Mouse (Mus musculus) layer of hippocampus, postnatal 10 days (tissue): ENCODE data around the gene Mvb12a. TPM values are rescaled to one million over a fixed set of nuclear protein-coding genes. Genes with fewer than 3 reads are reported as not detected.
"Not testable (repeated sequence)": the region's sequence is repeated elsewhere in the genome, so short reads cannot be mapped to it uniquely, and the experiment has no call there.

Experiments used
- DNase-seq, 2 experiments: peaks; one replicate each; pipeline ENCODE4 v3.0.0; 2021; ENCODE audit warnings: low spot score in 2 of 2
- total RNA-seq, 2 experiments: library from RNA; stranded (reverse); gene quantifications; 2 replicates each; pipeline ENCODE4 v1.2.3; 2021

Mvb12a gene
- total RNA-seq, 2 experiments from 2014 or later: 36.9 to 40.7 TPM

GRCm38 (mm10) chr8:71526272-71526671 is 16.4 kb upstream of the Mvb12a start:
- no peak for DNase-seq

DNA sequence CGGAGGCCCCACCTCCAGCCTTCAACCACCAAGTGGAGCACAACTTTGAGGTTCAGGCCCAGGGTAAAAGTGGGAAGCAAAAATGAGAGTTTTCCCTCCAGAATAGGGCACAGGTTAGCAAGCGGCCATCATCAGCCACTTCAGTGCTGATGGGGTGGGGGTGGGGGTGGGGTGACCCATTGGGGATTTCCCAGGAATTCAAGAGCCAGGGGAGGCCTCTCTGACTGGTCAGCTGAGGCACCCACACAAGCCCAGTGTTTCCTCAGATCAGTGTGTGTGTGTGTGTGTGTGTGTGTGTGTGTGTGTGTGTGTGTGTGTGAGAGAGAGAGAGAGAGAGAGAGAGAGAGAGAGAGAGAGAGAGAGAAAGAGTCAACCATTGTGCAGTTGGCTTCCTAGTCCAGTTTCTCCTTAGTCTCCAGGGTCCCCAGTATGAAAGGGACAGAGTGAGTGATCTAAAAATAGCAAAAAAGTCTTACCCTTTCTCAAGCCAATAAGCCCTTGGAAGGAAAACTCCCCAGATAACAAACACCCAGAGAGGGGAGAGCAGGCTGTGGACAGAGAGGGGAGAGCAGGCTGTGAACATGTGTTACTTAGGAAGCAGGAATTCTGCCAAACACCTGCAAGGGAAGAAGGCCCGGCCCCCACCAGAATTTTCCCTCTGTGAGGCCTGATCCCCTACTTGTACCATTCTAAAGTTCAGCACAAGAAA is 15.4 kb upstream of the Mvb12a start:
- DNase-seq: no peak

DNA sequence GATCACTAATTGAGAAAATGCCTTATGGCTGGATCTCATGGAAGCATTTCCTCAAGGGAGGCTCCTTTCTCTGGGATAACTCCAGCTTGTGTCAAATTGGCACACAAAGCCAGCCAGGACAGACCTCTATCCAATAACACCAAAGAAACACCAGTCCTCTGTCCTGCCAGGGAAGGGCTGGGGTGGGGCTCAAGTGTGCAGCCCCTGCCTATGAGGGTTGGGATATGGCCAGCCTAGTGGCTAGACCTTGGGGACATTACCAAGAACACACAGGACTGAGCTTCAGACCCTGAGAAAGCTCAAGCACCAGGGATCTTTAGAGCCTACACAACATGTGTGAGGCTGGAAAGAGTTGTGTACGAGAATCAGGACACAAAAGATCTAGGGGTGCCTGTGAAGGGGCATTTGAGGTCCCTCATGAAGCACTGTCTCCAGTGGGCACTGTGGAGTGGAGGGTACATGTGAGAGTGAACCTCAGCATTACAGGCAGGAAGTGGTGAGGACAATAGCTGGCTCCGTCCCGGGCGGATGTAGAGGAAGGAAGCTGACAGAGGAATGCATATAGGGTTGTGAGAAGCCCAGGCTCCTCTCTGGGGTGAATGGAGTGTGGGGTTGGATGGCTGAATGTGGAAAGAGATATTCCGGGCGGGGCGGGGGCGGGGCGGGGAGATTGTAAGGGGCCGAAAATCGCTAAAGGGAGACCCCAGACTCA is 14.2 kb upstream of the Mvb12a start:
- DNase-seq: no peak

DNA sequence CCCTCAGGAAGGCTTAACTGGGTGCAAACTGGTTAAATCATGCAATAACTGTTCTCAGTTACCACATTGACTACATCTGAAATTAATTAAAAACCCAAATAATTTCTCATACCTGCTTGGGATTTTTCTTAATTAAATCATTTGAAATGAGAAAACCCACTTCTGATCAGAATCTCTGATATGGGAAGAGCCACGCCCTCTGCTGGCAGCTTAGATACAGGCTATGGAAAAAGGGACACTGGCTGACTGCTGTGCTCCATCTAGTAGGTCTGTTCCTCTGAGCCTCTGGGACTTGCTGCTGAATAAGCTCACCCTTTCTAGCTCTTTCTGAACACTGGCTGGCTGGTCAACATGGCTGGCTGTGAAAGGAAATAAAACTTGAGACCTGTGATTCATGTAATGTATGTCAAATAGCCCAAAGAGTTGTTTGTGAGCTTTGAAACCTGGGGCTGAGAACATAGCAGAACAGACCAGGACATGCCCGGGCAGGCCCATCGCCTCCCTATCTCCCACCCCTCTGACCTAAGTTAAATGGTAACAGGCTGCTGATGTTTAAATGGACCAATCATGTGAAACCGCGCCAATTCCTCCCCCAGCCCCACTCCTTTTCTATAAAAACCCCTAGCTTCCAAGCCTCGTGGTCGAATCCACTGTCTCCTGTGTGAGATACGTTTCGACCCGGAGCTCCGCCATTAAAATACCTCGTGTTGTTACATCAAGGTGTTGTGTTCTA is 11.8 kb upstream of the Mvb12a start:
- not testable (repeated sequence) for DNase-seq

DNA sequence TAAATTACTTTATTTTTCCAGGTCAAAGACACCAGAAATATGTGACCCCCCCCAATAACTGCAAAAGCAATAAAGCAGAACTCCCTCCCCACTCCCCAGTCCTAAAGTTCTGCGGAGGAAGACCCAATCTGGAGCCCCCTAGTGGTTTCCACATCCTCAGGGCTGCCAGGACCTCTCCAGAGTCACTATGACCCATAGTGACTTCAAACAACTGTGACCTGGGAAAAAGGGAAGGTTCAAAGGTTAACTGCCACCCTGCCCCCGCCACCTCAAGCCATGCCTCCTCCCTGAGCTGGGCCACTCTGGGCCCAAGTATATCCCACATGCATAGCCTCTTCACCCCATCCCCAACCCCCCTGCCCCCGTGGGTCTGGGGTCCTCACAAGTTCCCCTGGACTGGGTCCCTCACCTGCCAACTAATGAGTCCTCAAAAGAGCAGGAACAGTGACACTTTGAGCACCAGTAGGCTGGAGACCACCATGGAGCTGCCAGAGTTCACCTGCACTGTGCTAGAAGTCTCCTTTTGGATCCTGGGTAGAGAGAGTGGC is 8.4 kb upstream of the Mvb12a start:
- DNase-seq: no peak

DNA sequence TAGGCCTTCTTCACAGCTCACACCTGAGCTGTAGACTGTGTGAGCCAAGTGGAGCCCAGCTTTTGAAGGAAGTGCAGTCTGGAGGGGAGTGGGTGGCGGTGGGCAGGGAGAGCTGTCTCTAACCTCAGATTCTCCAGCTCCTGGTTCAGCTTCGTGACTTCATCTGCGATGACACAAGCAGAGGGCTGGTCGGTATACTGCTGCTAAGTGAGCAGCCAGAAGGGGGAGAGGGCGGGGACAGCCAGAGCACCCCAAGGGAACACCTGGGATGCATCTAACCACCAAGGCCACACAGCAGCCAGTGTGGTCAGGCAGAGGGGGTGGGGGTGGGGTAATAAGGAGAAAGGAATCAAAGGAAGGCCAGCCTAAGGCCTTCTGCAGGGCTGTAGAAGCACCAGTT is 7.1 kb upstream of the Mvb12a start:
- DNase-seq: no peak

- DNase-seq: peak; percentile 41 to 49
Observed at GRCm38 (mm10) chr8:71537028-71537867, 5.5 kb upstream of the Mvb12a start, which contains the start of gene Bst2. TSS of gene Bst2 (minus strand) at chr8:71537456.

DNA sequence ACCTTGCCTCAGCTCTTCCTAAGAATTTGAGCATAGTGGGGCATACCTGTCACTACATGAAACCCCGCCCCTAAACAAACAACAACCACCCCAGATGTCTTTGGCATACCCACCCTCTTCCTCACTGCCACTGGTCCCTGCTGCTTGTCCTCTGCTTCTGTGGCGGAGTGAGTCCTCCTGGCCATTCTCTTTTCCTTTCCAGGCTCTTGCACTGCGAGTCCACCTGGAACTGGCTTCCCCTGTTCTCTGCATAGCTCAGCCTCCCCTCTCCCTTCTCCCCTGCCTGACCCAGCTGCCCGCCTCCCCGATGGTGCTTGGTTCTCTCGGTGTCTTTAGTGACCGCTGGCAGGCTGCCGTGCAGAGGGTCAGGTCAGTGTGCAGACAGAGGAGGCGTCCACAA is 1.0 kb downstream of the Mvb12a start:
- DNase-seq: no peak

- no peak for DNase-seq
Observed at GRCm38 (mm10) chr8:71545053-71545452, 2.3 kb downstream of the Mvb12a start.

DNA sequence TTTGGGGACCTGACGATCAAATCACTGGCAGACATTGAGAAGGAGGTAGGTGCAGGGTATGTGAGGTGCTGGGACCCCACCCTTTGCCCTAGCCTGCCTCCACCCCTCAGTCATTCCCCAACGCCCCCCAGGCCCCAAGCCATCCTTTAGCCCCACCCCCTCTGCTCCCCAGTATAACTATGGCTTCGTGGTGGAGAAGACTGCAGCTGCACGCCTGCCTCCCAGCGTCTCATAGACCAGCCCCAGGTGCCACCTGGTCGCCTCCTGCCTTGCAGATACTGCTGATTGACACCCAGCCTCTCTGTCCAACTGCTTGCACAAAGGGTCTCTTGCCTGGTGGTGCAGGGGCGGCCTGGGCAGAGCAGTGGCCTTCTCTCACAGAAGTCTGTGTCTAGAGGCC is 4.9 kb downstream of the Mvb12a start:
- no peak for DNase-seq

DNA sequence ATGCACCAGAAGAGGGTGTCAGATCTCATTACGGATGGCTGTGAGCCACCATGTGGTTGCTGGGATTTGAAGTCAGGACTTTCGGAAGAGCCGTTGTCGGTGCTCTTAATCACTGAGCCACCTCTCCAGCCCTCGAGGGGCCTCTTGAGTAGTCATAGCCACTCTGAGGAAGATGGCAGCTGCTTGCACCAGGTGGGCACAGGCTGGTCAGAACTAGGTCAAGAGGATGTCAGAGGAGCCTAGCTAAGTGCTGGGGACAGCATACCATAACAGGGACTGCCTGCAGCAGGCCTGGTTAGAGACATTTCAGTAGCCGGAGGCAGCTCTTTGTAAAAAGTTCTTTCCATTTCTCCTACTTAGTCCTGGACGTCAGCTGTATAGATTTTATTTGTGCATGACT is 8.0 kb downstream of the Mvb12a start:
- no peak for DNase-seq

- DNase-seq: no peak
Observed at GRCm38 (mm10) chr8:71552770-71553169, 10.0 kb downstream of the Mvb12a start.

DNA sequence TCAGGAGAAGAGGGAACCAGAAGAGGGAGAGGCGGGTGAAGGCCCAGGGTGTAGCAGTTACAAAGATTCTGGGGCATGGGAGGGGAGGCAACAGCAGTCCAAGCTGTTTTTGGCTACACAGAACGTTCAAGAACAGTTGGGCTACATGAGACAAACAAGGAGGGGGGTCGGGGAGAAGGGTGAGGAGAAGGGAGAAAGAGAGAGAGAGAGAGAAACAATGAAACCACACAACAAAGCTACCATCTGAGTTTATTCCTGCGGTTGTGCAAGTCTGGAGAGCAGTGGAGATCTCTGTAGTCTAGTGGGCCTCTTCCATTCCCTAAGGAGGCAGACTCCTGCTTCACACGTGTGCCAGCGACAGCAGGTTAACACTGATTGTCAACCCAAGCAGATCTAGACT is 11.3 kb downstream of the Mvb12a start:
- DNase-seq: no peak

GRCm38 (mm10) chr8:71554644-71555043 is 11.9 kb downstream of the Mvb12a start:
- no peak for DNase-seq

DNA sequence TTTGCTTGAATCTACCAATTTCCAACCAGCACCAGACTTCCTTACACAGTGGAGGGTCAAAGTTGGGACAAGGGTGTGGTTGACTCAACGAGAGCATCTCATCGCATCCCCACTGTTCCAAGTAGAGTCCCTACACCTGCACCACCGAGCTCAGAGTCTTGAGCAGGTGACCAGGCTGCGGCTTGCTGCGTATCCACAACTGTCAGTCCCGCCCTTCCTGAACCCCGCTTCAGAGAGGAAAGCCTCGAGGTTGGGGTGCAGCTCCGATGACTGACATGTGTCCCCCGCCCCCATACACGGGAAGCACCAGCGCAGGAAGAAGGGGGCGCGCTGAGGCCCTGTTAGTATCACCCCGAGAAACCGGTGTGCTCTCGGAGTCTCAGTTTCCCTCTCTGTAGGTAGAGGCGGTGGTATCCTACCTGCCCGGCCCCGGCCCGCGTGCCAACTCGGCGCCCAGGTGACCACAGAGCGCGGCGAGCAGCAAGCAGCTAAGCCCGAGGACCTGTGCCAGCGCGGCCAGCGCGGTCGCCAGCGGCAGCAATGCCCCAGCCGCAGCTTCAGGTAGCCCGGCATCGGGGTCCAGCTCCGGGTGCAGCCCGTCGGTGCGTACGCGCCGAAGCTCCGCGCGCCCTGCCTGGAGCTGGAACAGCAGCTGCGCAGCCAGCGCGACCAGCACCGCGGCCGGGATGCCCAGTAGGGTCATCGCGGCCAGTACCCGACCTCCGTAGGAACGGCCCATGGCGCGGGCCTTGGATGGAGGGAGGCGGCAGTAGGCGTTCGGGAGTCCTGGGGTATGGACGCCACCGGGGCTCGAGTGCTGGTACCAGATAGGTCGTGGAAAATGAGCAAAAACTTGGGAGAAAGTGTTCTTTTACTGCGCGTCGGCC is 15.6 kb downstream of the Mvb12a start, which contains the start of gene Tmem221:
Gene Tmem221 (minus strand): TSS at position 801 of the 887 bp plus-strand sequence.
- DNase-seq: no peak

GRCm38 (mm10) chr8:71558958-71559690 is 16.4 kb downstream of the Mvb12a start:
- no peak for DNase-seq

- no peak for DNase-seq
Observed at GRCm38 (mm10) chr8:71560071-71560470, 17.3 kb downstream of the Mvb12a start.

- no peak for DNase-seq
Observed at GRCm38 (mm10) chr8:71560765-71561164, 18.0 kb downstream of the Mvb12a start.

DNA sequence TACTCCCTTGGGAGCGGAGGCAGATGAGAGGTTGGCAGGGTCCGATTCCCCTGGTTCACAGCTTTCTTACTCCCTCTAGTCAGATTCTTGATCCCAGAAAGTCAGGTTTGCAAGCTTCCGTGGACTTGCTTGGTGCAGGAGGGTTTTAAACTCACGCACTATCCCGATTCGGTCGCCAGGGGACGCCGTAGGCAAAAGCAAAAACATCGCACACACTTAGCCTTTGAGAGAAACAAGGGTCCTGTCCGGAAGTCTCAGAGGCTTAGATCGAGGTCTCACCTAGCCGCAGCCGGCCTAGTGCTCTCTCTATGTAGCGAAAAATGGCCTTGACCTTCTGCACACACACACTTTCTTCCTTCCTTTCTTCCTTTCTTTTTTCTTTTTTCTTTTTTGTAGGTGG is 18.7 kb downstream of the Mvb12a start:
- DNase-seq: peak; percentile 69 to 75
